Mouse (Mus musculus) neural tube, embryonic 10.5 days (tissue): ENCODE data around the gene Arvcf.

ENCODE experiments used
- DNase-seq: peaks from one replicate; pipeline ENCODE4 v3.0.0-alpha.2; 2017; ENCODE audit warnings: low spot score; ENCODE audit errors: extremely low spot score

Arvcf gene

DNA sequence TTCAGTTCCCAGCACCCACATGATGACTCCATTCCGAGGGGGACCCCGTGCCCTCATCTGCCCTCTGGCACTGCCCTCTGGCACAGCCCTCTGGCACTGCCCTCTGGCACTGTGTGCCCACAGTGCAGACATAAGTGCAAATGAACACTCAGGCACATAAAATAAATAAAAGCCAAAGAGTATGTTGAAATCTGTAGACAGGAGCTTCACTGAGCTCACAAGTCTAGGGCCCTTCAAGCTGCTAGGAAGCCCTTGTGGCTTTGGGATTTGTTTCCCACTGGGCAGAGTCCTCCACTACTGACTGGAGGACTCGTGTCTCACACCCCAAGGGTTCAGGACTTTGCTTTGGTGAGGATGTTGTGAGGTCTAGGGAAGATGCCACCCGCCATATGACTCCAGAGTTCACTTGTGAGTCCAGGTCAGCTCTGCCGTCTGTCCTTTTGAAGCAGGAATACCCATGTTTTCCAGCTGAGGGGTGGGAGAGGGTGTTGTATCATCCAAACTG lies 80.1 kb downstream of the Arvcf start:
- no peak for DNase-seq

DNA sequence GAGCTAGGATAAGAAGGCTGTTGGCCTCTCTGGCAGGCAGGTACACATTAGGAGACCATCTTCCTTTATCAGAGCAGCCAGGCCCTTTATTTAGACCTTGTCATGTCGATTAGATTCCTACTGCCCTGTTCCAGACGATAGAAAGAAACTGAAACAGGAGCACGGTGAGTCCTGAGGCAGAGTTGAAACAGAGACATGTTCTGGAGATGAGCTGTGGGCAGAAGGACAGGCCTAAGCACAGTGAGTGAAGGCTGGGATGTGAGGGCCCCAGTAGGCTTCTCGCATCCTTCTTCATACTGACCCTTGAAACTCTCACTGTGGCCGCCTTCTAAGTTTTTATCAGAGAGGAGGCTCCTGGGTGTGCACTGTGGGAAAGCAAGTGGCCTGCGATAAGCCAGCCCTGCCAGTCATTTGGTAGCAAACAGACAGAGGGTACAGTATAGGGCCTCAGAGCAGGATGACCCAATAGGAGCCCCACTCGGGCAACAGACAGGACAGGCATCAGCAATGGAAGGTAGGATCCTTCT lies 80.6 kb downstream of the Arvcf start:
- no peak for DNase-seq

DNA sequence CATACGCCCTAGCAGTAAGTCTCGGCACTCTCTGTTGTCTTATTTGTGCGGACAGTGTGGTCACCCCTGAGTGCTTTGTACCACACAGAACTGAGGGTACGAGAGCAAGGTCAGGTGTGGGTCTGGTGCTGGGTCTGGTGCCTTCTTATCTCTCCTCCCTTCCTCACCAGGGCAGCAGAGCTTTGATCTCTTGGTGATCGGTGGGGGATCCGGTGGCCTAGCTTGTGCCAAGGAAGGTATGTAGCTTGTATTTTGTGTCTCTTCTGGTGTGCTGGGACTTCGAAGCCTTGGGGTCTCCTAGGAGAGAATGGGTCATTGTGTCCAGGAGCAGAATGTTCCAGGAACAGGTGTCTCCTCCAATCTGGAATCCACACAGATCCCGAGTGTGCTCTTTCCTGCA lies 81.7 kb downstream of the Arvcf start:
- no peak for DNase-seq

DNA sequence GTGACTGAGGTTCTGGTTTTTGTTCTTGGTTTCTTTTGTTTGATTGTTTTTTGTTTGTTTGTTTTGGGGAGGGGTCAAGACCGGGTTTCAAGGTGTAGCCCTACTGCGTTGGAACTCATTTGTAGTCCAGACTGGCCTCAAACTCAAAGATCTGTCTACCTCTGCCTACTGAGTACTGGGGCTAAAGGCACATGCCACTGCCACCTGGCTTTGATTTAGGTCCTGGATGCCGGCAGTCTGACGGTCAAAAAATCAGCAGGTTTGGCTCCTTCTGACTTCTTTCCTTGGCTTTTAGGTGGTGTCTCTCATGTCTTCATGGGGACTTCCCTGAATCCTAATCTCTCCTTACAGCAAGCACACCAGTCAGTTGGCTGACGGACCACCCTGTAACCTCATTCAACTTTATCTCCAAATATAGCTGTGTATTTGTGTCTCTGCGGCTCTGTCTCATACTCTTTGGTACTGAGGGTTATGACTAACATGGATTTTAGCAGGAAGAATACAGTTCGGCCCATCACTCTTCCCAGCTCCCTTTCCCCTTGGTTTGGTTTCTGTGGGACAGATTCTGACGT lies 82.7 kb downstream of the Arvcf start:
- DNase-seq = no peak

DNA sequence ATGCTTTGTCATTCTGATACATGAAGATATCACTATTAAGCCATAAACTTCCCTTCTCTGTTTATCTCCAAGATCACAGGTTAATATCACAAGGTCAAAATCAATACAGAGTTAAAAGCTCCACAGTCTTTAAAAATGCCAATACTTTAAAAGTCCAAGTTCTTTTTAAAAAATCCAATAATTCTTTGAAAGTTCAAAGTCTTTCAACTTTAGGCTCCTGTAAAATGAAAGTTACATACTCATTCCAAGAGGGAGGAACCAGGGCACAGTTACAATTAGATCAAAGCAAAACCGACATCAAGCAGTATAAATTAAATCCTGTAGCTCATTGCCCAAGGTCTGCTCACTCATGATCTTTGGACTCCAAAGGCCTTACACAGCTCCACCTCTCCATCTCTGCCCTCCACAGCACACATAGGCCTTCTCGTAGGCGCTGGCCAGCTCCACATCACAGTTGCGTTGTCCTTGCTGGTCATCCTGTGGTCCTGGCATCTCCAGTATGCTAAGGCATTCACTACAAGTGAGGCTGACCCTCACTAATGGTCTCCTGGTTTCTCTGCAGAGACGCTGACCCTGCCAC lies 85.4 kb downstream of the Arvcf start:
- no peak for DNase-seq

DNA sequence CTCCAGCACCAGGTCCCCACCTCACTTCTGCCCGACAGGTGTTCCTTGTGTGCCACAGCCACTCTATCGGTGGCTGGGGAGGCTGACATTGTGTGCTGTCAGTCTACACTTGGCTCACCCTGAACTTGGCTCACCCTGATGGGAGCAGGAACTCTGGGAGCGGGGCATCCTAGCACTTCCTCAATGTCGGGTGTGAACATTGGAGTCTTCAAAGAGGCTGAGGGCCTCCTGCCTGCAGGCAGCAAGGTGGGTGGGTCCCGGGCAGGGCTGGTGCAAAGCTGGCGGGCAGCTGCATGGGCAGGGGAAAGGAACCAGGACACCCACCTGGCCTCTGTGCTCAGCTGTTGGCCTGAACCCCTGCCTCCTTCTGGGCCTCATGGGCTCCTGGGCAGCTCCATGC lies 88.1 kb downstream of the Arvcf start:
- DNase-seq = no peak

DNA sequence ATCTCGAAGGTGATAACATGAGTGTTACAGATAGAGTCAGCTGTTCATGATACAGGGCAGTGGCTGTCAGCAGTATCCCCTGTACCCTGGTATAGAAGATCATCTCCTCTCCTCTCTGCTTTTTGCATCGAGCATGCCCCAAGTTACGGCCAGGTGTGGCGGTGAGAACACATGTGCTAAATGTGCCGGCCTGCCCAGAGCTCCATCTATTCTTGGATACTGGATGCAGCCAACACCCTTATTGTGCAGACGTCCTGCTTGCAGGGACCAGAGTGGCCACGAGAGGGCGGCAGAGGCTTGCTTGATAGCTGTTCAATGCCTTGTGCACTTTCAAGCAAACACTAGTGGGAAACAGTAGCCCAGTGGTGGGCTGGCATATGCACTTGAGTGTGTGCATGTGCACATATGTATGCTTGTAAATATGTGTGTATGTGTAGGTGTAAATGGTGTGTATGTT lies 95.4 kb downstream of the Arvcf start:
- DNase-seq = peak; percentile 98

DNA sequence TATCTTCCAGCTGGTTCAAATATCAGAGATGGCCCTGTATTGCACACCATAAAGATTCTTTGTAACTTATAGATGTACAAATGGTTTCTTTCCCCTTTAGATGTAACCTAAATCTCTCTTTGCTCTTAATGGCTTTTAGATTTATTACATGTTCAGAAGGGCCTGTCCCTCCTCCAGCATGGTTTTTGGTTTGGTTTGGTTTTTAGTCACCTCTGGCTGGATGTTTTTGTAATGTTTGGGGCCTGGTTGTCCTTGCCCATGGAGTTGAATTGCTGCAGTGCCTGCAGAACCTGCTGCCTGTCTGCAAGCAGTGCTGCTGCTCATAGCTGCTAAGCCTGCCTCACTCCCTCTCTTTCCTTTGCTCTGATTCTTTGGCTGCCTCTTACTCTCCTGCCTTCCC lies 99.3 kb downstream of the Arvcf start:
- no peak for DNase-seq

DNA sequence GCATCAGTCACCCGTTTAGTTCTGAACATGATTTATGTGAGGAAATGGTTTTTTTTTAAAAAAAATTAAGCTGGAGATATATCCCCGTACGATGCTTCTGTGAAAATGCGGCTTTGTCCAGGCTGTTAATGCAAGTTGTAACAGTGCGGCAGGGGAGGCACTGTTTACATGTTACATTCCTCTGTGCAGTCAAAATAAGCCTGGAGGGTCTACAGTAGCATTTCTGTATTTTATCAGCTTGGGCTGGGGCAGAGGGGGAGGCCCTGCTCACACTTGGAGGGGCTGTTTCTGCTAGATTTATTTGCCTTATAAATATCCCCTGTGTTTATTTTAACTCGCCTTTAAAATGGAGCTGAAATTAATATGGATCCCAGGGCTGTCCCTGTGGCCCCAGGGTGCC lies 100.1 kb downstream of the Arvcf start:
- no peak for DNase-seq

DNA sequence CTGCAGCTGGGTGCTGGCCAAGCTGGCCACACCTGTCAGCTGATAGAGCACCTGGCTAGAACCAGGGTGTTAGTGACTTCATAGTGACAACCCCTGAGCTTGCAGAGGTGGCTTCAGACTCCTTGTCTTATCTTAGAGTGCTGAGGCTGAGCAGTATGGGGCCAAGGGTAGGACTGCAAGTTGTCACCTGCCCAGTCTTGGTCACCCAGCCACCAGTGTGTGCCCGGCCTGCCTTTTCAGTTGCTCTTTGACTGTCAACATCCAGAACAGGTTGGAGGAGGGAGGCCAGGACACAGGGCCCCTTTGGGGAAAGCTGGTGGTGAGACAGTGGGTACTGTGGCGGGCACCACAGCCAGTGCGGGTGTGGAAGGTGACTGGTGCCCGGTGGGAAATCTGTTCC lies 101.0 kb downstream of the Arvcf start:
- no peak for DNase-seq

DNA sequence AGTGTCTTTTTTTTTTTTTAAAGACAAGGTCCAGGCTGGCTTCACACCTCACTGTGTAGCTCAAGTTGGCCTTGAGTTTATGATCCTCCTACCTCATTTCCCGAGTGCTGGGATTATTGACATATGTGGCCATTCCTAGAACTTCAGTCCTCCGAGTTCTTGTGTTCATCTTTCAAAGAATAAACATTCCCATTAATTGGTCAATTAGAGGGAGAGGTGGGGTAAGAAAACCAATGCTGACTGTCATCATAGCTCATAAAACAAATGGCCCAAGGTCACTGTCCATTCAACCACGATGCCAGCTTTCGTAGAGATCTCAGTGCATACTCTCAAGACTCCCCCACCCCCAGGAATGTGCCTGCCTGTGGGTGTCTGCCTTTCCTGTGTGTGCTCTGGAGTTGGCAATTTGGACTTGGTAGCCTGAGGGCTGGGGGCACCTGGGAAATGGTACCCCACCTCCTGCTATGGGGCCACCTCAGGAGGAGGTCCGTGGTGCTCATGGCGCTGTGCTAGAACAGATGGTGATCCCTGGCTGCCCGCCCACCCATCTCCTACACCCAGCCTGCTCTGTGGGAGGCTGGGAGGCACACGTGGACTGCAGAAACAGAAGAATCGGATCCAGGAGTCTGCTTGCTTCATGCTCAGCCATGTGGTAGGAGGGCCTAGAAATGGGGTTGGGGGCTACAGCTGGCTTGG lies 103.7 kb downstream of the Arvcf start:
- no peak for DNase-seq

DNA sequence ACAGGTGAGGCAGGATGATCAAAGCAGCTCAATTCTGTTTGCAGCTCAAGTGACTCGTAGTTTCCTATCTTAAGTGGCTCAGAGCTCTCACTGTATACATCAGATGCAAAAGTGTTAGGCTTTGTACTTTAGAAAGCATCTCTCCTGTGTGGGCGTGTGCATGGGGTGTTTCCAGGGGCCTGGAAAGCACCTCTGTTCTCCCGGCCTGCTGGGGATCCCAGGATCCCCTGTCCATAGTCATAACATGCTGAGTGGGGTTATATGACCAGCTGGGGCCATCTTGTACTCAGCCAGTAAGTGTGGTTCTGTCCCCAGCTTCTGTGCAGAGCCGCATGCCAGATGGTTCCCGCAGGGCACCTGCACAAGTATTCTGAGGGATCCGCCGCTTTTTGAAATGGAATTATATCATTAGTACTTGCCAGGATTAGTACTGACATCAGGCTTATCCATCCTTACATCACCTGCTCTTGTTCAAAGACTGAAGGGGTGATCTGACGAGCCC lies 104.4 kb downstream of the Arvcf start:
- no peak for DNase-seq

DNA sequence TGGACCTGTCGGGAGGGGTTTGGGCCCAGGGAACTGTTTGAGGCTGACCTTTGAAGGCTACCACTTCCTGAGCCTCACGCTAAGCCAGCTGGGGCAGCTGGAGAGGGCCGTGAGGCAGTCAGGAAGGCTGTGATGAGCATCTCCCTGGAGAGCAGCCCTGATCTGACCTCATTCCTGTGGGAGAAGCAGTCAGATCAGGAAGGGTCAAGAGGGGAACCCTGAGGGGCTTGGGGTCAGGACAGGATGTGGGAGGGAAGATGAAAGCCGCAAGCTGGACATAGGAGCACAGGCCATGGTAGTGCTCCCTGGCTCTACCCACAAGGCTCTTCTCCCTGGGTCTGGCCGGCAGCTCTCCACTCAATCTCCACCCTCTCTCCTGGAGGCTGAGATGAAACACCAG lies 105.9 kb downstream of the Arvcf start:
- peak; percentile 42 for DNase-seq

DNA sequence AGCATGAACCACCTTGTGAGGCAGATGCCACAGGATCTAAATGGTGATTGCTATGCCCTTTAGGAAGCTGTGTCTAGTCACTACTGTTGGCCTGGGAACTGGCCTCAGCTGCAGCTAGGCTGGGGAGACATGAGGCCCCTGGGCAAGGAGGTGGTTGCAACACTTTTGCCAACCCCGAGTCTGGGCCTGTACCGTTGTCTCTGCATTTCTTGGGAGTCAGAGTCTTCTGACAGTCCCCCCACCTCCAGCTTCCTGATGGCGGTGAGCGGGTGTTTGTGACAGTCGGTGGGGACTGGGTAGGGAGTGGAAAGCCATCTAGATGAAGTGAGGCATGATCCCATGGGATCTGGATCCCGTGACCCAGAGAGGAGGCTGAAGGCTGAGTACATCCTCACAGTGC lies 107.4 kb downstream of the Arvcf start:
- no peak for DNase-seq
